Mouse (Mus musculus): ENCODE data around the gene 2310050C09Rik. TPM values are rescaled to one million over a fixed set of nuclear protein-coding genes. Genes with fewer than 3 reads are reported as not detected.

Gene 2310050C09Rik
- not detected in 2 replicates for polyA plus RNA-seq (2012; ENCODE audit: insufficient read depth, insufficient read length, low replicate concordance, missing spikeins)

GRCm38 (mm10) chr3:92870116-92870515, at the start of gene 2310050C09Rik:
Gene 2310050C09Rik (minus strand): TSS chr3:92870216.
- Histone ChIP-seq H3K4me3 (ENCODE audit: insufficient read depth, low read depth, low read length) (no peak within 1 kb of the TSS), H3K4me1 (ENCODE audit: control insufficient read depth, insufficient read depth, low read length) (no peaks in the 10 kb centered on the region), H3K27ac (ENCODE audit: insufficient read depth, low read depth, low read length) (no peak within 1 kb of the TSS)
- WGBS, result 88% methylated on average over 4 of the region's 4 CpGs
- TF ChIP-seq POLR2A (IDR thresholded peaks at IDR 0.05; ENCODE audit: insufficient read depth, low read depth, low read length), result no peak
- no peak for TF ChIP-seq CTCF (IDR thresholded peaks at IDR 0.05; ENCODE audit: insufficient read depth, low read depth, low read length)

- H3K4me1 ChIP-seq (ENCODE audit: control insufficient read depth, insufficient read depth, low read length), result no peaks in the 10 kb centered on the region
- H3K27ac ChIP-seq (ENCODE audit: insufficient read depth, low read depth, low read length), result no peak overlapping the region
- TF ChIP-seq POLR2A (IDR thresholded peaks at IDR 0.05; ENCODE audit: insufficient read depth, low read depth, low read length) (no peak), CTCF (IDR thresholded peaks at IDR 0.05; ENCODE audit: insufficient read depth, low read depth, low read length) (no peak)
- WGBS, result 27% methylated on average over 4 of the region's 4 CpGs
- no peak overlapping the region for H3K4me3 ChIP-seq (ENCODE audit: insufficient read depth, low read depth, low read length)
Observed at GRCm38 (mm10) chr3:92907571-92907970, 37.6 kb upstream of the 2310050C09Rik start.

GRCm38 (mm10) chr3:92905182-92905581, 35.2 kb upstream of the 2310050C09Rik start:
- Histone ChIP-seq H3K4me1 (ENCODE audit: control insufficient read depth, insufficient read depth, low read length) (no peaks in the 10 kb centered on the region), H3K27ac (ENCODE audit: insufficient read depth, low read depth, low read length) (no peak overlapping the region), H3K4me3 (ENCODE audit: insufficient read depth, low read depth, low read length) (no peak overlapping the region)
- 53% methylated on average over 3 of the region's 3 CpGs for WGBS
- TF ChIP-seq POLR2A (IDR thresholded peaks at IDR 0.05; ENCODE audit: insufficient read depth, low read depth, low read length), result no peak
- TF ChIP-seq CTCF (IDR thresholded peaks at IDR 0.05; ENCODE audit: insufficient read depth, low read depth, low read length), result no peak

- 24% methylated on average over 4 of the region's 4 CpGs for WGBS
- no peak overlapping the region for H3K4me3 ChIP-seq (ENCODE audit: insufficient read depth, low read depth, low read length)
- TF ChIP-seq POLR2A (IDR thresholded peaks at IDR 0.05; ENCODE audit: insufficient read depth, low read depth, low read length) (no peak), CTCF (IDR thresholded peaks at IDR 0.05; ENCODE audit: insufficient read depth, low read depth, low read length) (0 out of 2 replicates have a peak, but pooled peaks have one; percentile 21)
Observed at GRCm38 (mm10) chr3:92903640-92904039, 33.6 kb upstream of the 2310050C09Rik start.

GRCm38 (mm10) chr3:92902992-92903391, 33.0 kb upstream of the 2310050C09Rik start:
- no peaks in the 10 kb centered on the region for H3K4me1 ChIP-seq (ENCODE audit: control insufficient read depth, insufficient read depth, low read length)
- 23% methylated on average over 3 of the region's 3 CpGs for WGBS
- TF ChIP-seq CTCF (IDR thresholded peaks at IDR 0.05; ENCODE audit: insufficient read depth, low read depth, low read length) (no peak), POLR2A (IDR thresholded peaks at IDR 0.05; ENCODE audit: insufficient read depth, low read depth, low read length) (no peak)
- no peak overlapping the region for H3K4me3 ChIP-seq (ENCODE audit: insufficient read depth, low read depth, low read length)
- no peak overlapping the region for H3K27ac ChIP-seq (ENCODE audit: insufficient read depth, low read depth, low read length)

More at GRCm38 (mm10) chr3:92903640-92904039, 33.6 kb upstream of the 2310050C09Rik start:
- Histone ChIP-seq H3K4me1 (ENCODE audit: control insufficient read depth, insufficient read depth, low read length) (no peaks in the 10 kb centered on the region), H3K27ac (ENCODE audit: insufficient read depth, low read depth, low read length) (no peak overlapping the region)

GRCm38 (mm10) chr3:92894489-92894888, 24.5 kb upstream of the 2310050C09Rik start:
- WGBS, result 75% methylated on average over 1 of the region's 1 CpGs
- TF ChIP-seq POLR2A (IDR thresholded peaks at IDR 0.05; ENCODE audit: insufficient read depth, low read depth, low read length), result no peak
- TF ChIP-seq CTCF (IDR thresholded peaks at IDR 0.05; ENCODE audit: insufficient read depth, low read depth, low read length), result no peak

GRCm38 (mm10) chr3:92894063-92894462, 24.0 kb upstream of the 2310050C09Rik start:
- H3K4me1 ChIP-seq (ENCODE audit: control insufficient read depth, insufficient read depth, low read length), result no peaks in the 10 kb centered on the region
- TF ChIP-seq CTCF (IDR thresholded peaks at IDR 0.05; ENCODE audit: insufficient read depth, low read depth, low read length) (no peak), POLR2A (IDR thresholded peaks at IDR 0.05; ENCODE audit: insufficient read depth, low read depth, low read length) (no peak)
- no peak overlapping the region for H3K27ac ChIP-seq (ENCODE audit: insufficient read depth, low read depth, low read length)
- 43% methylated on average over 3 of the region's 3 CpGs for WGBS
- H3K4me3 ChIP-seq (ENCODE audit: insufficient read depth, low read depth, low read length), result no peak overlapping the region

More at GRCm38 (mm10) chr3:92894489-92894888, 24.5 kb upstream of the 2310050C09Rik start:
- Histone ChIP-seq H3K4me1 (ENCODE audit: control insufficient read depth, insufficient read depth, low read length) (no peaks in the 10 kb centered on the region), H3K4me3 (ENCODE audit: insufficient read depth, low read depth, low read length) (no peak overlapping the region), H3K27ac (ENCODE audit: insufficient read depth, low read depth, low read length) (no peak overlapping the region)

- Histone ChIP-seq H3K4me1 (ENCODE audit: control insufficient read depth, insufficient read depth, low read length) (no peaks in the 10 kb centered on the region), H3K4me3 (ENCODE audit: insufficient read depth, low read depth, low read length) (no peak overlapping the region), H3K27ac (ENCODE audit: insufficient read depth, low read depth, low read length) (no peak overlapping the region)
- TF ChIP-seq CTCF (IDR thresholded peaks at IDR 0.05; ENCODE audit: insufficient read depth, low read depth, low read length), result no peak
- TF ChIP-seq POLR2A (IDR thresholded peaks at IDR 0.05; ENCODE audit: insufficient read depth, low read depth, low read length), result no peak
- 82% methylated on average over 3 of the region's 3 CpGs for WGBS
Observed at GRCm38 (mm10) chr3:92874180-92874579, 4.2 kb upstream of the 2310050C09Rik start.

- TF ChIP-seq POLR2A (IDR thresholded peaks at IDR 0.05; ENCODE audit: insufficient read depth, low read depth, low read length), result no peak
- no peak for TF ChIP-seq CTCF (IDR thresholded peaks at IDR 0.05; ENCODE audit: insufficient read depth, low read depth, low read length)
- no peak within 1 kb of the TSS for H3K4me3 ChIP-seq (ENCODE audit: insufficient read depth, low read depth, low read length)
- H3K4me1 ChIP-seq (ENCODE audit: control insufficient read depth, insufficient read depth, low read length), result no peaks in the 10 kb centered on the region
- H3K27ac ChIP-seq (ENCODE audit: insufficient read depth, low read depth, low read length), result no peak within 1 kb of the TSS
- 90% methylated on average over 3 of the region's 3 CpGs for WGBS
Observed at GRCm38 (mm10) chr3:92851186-92851585, 18.8 kb downstream of the 2310050C09Rik start, which contains the start of gene Lce1l. Gene Lce1l (minus strand): TSS chr3:92851286.

Data from olfactory bulb, adult 2 months (tissue).